Mouse (Mus musculus) myocyte (in vitro differentiated cells): Measurements from ENCODE around the gene Fkbp7. TPM values are rescaled to one million over a fixed set of nuclear protein-coding genes. Genes with fewer than 3 reads are reported as not detected.

Experiments
- H3K27me3 ChIP-seq: one replicate; pipeline ENCODE4 v1.6.1; 2011; ENCODE audit not compliant: control insufficient read depth, insufficient read depth, insufficient read length
- H3K36me3 ChIP-seq: one replicate; pipeline ENCODE4 v1.6.1; 2011; ENCODE audit not compliant: control insufficient read depth, insufficient read depth
- H3K4me2 ChIP-seq: one replicate; pipeline ENCODE4 v1.6.1; 2011; ENCODE audit warnings: low read depth, control low read depth
- H3K4me3 ChIP-seq: one replicate; pipeline ENCODE4 v1.5.1; 2011; ENCODE audit warnings: mild to moderate bottlenecking, control low read depth, moderate library complexity
- H3K79me2 ChIP-seq: one replicate; pipeline ENCODE4 v1.6.1; 2011; ENCODE audit not compliant: control insufficient read depth, insufficient read depth
- H3ac ChIP-seq: one replicate; pipeline ENCODE4 v1.6.1; 2011; ENCODE audit not compliant: control insufficient read depth, insufficient read length
- CEBPB ChIP-seq: IDR thresholded peaks from 2 replicates; pipeline ENCODE4 v1.6.1; 2011; ENCODE audit warnings: mild to moderate bottlenecking, moderate library complexity; ENCODE audit not compliant: poor library complexity, insufficient read depth, severe bottlenecking
- E2F4 ChIP-seq: IDR thresholded peaks from one replicate; pipeline ENCODE4 v1.6.1; 2011; ENCODE audit warnings: mild to moderate bottlenecking, control low read depth, moderate library complexity; ENCODE audit not compliant: insufficient read depth
- MAX ChIP-seq: IDR thresholded peaks from one replicate; pipeline ENCODE4 v1.6.1; 2011; ENCODE audit warnings: low read depth, mild to moderate bottlenecking, control low read depth
- MYOD1 ChIP-seq, 3 experiments: IDR thresholded peaks; one replicate each; pipeline ENCODE4 v1.6.1; 2011; ENCODE audit warnings: control low read depth in 2 of 3, low read depth in 2 of 3, mild to moderate bottlenecking in 2 of 3, moderate library complexity in 1 of 3; ENCODE audit not compliant: insufficient read length in 2 of 3, control insufficient read depth in 1 of 3
- MYOG ChIP-seq, 3 experiments: IDR thresholded peaks; one replicate each; pipeline ENCODE4 v1.6.1; 2011; ENCODE audit warnings: control low read depth in 2 of 3, low read depth in 2 of 3, mild to moderate bottlenecking in 2 of 3; ENCODE audit not compliant: insufficient read length in 2 of 3, control insufficient read depth in 1 of 3, insufficient read depth in 1 of 3
- POLR2A ChIP-seq: IDR thresholded peaks from one replicate; pipeline ENCODE4 v1.6.1; 2011; ENCODE audit warnings: low read depth, mild to moderate bottlenecking, control low read depth, moderate library complexity; ENCODE audit not compliant: insufficient read length
- POLR2AphosphoS2 ChIP-seq: IDR thresholded peaks from one replicate; pipeline ENCODE4 v1.6.1; 2011; ENCODE audit warnings: low read depth, control low read depth; ENCODE audit not compliant: insufficient read length
- REST ChIP-seq: IDR thresholded peaks from one replicate; pipeline ENCODE4 v1.6.1; 2011; ENCODE audit warnings: mild to moderate bottlenecking, control low read depth, moderate library complexity; ENCODE audit not compliant: insufficient read depth, insufficient read length
- SRF ChIP-seq: IDR thresholded peaks from one replicate; pipeline ENCODE4 v1.6.1; 2011; ENCODE audit warnings: low read depth; ENCODE audit not compliant: control insufficient read depth, insufficient read length
- TCF12 ChIP-seq: IDR thresholded peaks from one replicate; pipeline ENCODE4 v1.6.1; 2011; ENCODE audit warnings: mild to moderate bottlenecking, control low read depth; ENCODE audit not compliant: poor library complexity, insufficient read depth, severe bottlenecking
- TCF3 ChIP-seq: IDR thresholded peaks from one replicate; pipeline ENCODE4 v1.6.1; 2011; ENCODE audit warnings: low read depth, control low read depth; ENCODE audit not compliant: insufficient read length
- USF1 ChIP-seq: IDR thresholded peaks from one replicate; pipeline ENCODE4 v1.6.1; 2011; ENCODE audit warnings: low read depth, mild to moderate bottlenecking, control low read depth, moderate library complexity
- polyA plus RNA-seq: library from polyadenylated mRNA; unstranded; fragments of >200 nt; fragmentation: generic; extraction: Trizol; gene quantifications from one replicate; pipeline ENCODE4 v1.2.1, GENCODE M21; 2012; ENCODE audit warnings: missing spikeins

The Fkbp7 gene
- polyA plus RNA-seq, 1 experiment: 34.8 TPM

DNA sequence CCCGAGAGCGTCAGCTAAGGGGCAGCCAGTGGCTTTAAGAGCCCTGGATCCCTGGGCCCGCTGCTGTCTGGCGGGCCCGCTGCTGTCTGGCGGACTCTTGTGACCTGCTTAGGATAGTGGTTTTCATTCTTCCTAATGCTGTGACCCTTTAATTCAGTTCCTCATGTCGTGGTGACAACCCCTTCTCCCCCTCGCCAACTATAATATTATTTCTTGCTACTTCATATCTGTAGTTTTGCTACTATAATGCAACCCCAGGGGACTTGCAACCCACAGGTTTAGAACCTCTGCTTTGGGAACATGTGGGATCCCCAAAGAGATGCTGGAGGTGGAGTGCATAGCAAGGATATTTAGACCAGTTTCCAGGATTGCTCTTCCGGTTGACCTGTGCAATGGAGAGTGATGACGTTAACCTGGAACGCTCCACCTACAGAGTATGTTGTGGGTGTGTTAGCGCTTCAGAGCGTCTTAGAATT is 24.2 kb downstream of the Fkbp7 start:
- H3K4me2 ChIP-seq: peak overlapping the region; percentile 87

DNA sequence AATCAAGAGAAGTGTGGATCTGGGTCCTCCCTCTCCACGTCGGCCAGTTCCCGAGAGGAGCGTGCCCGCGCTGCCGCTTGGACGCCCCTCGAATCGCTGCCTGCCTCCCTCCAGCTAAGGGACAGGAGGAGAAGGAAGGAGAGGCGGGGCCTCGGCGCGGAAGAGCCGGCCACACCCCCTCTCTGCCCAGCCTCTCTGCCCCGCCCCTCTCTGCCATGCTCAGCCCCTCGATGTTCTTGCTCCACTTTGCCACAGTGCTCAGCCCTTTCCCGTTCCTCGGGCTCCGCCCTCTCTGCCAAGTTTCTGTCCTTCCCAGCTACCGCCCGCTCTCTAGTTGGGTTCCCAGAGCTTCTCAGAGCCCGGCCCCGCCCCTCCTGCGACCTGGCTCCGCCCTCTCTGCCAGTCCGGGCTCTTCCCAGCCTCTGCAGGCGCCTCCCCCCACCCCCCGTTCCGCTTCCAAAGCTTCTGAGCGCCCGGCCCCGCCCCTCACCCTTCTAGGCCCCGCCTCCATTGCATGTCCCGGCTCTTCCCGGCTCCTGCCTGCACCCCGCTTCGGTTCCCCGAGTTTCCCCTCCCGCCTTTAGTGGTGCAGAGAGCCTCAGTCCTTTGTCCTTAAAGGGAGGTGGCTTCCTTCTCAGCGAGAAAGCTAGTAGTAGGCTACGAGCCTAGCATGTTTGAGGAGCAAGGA is 24.9 kb downstream of the Fkbp7 start, which contains the start of the genes Prkra and Pjvk:
Gene Prkra (minus strand): TSS at position 133 of the 688 bp plus-strand sequence.
Gene Pjvk (plus strand): TSS at position 594 of the 688 bp plus-strand sequence.
- Histone ChIP-seq H3K36me3 (no peaks in the 10 kb centered on the region), H3ac (peak within 1 kb of the TSS; percentile 21), H3K79me2 (no peaks in the 10 kb centered on the region), H3K27me3 (no peaks in the 10 kb centered on the region), H3K4me2 (peak within 1 kb of the TSS; percentile 95), H3K4me3 (peak within 1 kb of the TSS; percentile 38)
- TF ChIP-seq MYOG (IDR thresholded peaks at IDR 0.05; ENCODE audit: control insufficient read depth in 1 of 3, insufficient read depth in 1 of 3, insufficient read length in 2 of 3, low read depth in 2 of 3) (no peak), SRF (peak; percentile 48), USF1 (no peak), REST (no peak), POLR2A (peak; percentile 91), TCF3 (no peak), POLR2AphosphoS2 (peak; percentile 83), MAX (no peak)

More for the DNA sequence above, 24.2 kb downstream of the Fkbp7 start:
- H3ac ChIP-seq: no peak overlapping the region
- TF ChIP-seq POLR2A (no peak), POLR2AphosphoS2 (no peak), MYOG (IDR thresholded peaks at IDR 0.05; ENCODE audit: control insufficient read depth in 1 of 3, insufficient read depth in 1 of 3, insufficient read length in 2 of 3, low read depth in 2 of 3) (no peak), REST (no peak), SRF (no peak), E2F4 (no peak), CEBPB (no peak), MAX (no peak), TCF12 (no peak), USF1 (no peak), TCF3 (no peak), MYOD1 (IDR thresholded peaks at IDR 0.05; ENCODE audit: control insufficient read depth in 1 of 3, insufficient read length in 2 of 3, low read depth in 2 of 3) (no peak)
- H3K4me3 ChIP-seq: peak overlapping the region; percentile 38
- no peaks in the 10 kb centered on the region for H3K36me3 ChIP-seq
- no peaks in the 10 kb centered on the region for H3K27me3 ChIP-seq
- H3K79me2 ChIP-seq: no peaks in the 10 kb centered on the region

- Histone ChIP-seq H3K36me3 (peaks cover under 1% of the 10 kb centered on the region), H3K79me2 (no peaks in the 10 kb centered on the region), H3K4me3 (peak overlapping the region; percentile 38), H3K27me3 (no peaks in the 10 kb centered on the region), H3ac (peak overlapping the region; percentile 21), H3K4me2 (peak overlapping the region; percentile 95)
- no peak for TF ChIP-seq MAX
- TF ChIP-seq MYOG (IDR thresholded peaks at IDR 0.05; ENCODE audit: control insufficient read depth in 1 of 3, insufficient read depth in 1 of 3, insufficient read length in 2 of 3, low read depth in 2 of 3): peak in 1 of 3 experiments; percentile 18
Observed at GRCm38 (mm10) chr2:76647441-76647869, 25.5 kb downstream of the Fkbp7 start.

DNA sequence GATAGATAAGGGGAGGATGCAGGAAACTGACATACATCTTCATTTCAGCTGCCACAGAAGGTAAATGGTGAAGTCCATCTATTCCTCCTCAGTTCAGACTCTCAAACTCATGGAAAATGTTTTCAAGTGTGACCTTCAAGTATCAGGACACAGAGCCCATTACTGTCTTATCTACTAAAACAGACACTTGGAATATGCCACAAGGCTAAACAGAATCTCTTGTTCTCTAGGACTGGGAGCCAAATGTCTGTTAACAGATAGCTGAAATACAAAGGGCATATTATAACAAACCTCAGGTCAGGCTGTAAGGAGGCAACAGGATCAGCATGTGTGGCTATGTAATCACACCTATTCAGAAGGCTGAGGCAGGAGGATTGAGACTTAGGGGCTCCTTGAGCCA is 29.1 kb downstream of the Fkbp7 start:
- TF ChIP-seq USF1 (no peak), MYOD1 (IDR thresholded peaks at IDR 0.05; ENCODE audit: control insufficient read depth in 1 of 3, insufficient read length in 2 of 3, low read depth in 2 of 3) (no peak), TCF3 (no peak), POLR2AphosphoS2 (no peak), SRF (no peak), REST (no peak), E2F4 (no peak), POLR2A (no peak), TCF12 (no peak), MAX (no peak)
- Histone ChIP-seq H3K4me3 (no peak overlapping the region), H3K4me2 (no peak overlapping the region), H3K27me3 (no peaks in the 10 kb centered on the region), H3K36me3 (peaks cover 4% of the 10 kb centered on the region), H3ac (no peak overlapping the region), H3K79me2 (no peaks in the 10 kb centered on the region)

GRCm38 (mm10) chr2:76639637-76640036 is 33.3 kb downstream of the Fkbp7 start:
- peaks cover 17% of the 10 kb centered on the region for H3K36me3 ChIP-seq
- no peak overlapping the region for H3K4me2 ChIP-seq
- H3ac ChIP-seq: no peak overlapping the region
- H3K79me2 ChIP-seq: no peaks in the 10 kb centered on the region
- H3K4me3 ChIP-seq: no peak overlapping the region
- no peaks in the 10 kb centered on the region for H3K27me3 ChIP-seq
- TF ChIP-seq MAX (no peak), MYOG (IDR thresholded peaks at IDR 0.05; ENCODE audit: control insufficient read depth in 1 of 3, insufficient read depth in 1 of 3, insufficient read length in 2 of 3, low read depth in 2 of 3) (no peak), SRF (no peak), POLR2A (no peak), TCF3 (no peak), CEBPB (no peak), USF1 (no peak), MYOD1 (IDR thresholded peaks at IDR 0.05; ENCODE audit: control insufficient read depth in 1 of 3, insufficient read length in 2 of 3, low read depth in 2 of 3) (no peak), E2F4 (no peak), POLR2AphosphoS2 (no peak), REST (no peak), TCF12 (no peak)
